Mouse (Mus musculus) sigmoid colon, adult 10 weeks (tissue): Measurements from ENCODE around the gene Tmem190. TPM values are rescaled to one million over a fixed set of nuclear protein-coding genes. Genes with fewer than 3 reads are reported as not detected.

Source experiments
- polyA plus RNA-seq: library from polyadenylated mRNA; stranded (reverse); fragments of 350-450 nt; fragmentation: Illumina TruSeq; extraction: RNeasy Lipid Tissue Mini Kit (QIAGEN cat#74804); gene quantifications from one replicate; pipeline ENCODE4 v1.2.3, GENCODE M21; 2014; ENCODE audit warnings: low read depth, low replicate concordance

The Tmem190 gene
- not detected for polyA plus RNA-seq

GRCm38 (mm10) chr7:4782759-4783158 is at the start of gene Tmem190, which contains the start of gene Il11:
TSS of gene Tmem190 (plus strand) at chr7:4782937.
TSS of gene Il11 (minus strand) at chr7:4782859.

GRCm38 (mm10) chr7:4739544-4740275 is 43.0 kb upstream of the Tmem190 start, which contains the start of gene Kmt5c:
TSS of gene Kmt5c (plus strand) at chr7:4740115.

GRCm38 (mm10) chr7:4752821-4753570 is 29.7 kb upstream of the Tmem190 start, which contains the start of gene Cox6b2:
TSS of gene Cox6b2 (minus strand) at chr7:4753094.

GRCm38 (mm10) chr7:4771202-4771601 is 11.5 kb upstream of the Tmem190 start, which contains the start of gene Fam71e2:
TSS of gene Fam71e2 (minus strand) at chr7:4771302.

GRCm38 (mm10) chr7:4789436-4789935 is 6.7 kb downstream of the Tmem190 start, which contains the start of gene Tmem238:
TSS of gene Tmem238 (minus strand) at chr7:4789656.

GRCm38 (mm10) chr7:4792278-4793212 is 9.8 kb downstream of the Tmem190 start, which contains the start of gene Rpl28:
TSS of gene Rpl28 (plus strand) at chr7:4792874.

GRCm38 (mm10) chr7:4812303-4813104 is 29.8 kb downstream of the Tmem190 start, which contains the start of gene Ube2s:
TSS of gene Ube2s (minus strand) at chr7:4812590.

Other genes starting within 250 kb of the Tmem190 start
- 1.2 TPM for gene Syt5, start 235.4 kb upstream of the Tmem190 start, polyA plus RNA-seq
- gene Ptprh, start 178.9 kb upstream of the Tmem190 start, polyA plus RNA-seq: 17.8 TPM
- 0.88 TPM for gene Tmem86b, start 151.5 kb upstream of the Tmem190 start, polyA plus RNA-seq
- gene Ppp6r1, start 123.9 kb upstream of the Tmem190 start, polyA plus RNA-seq: 12.3 TPM
- gene Hspbp1, start 97.9 kb upstream of the Tmem190 start, polyA plus RNA-seq: not detected
- gene Brsk1, start 92.3 kb upstream of the Tmem190 start, polyA plus RNA-seq: 0.35 TPM
- gene Tmem150b, start 57.7 kb upstream of the Tmem190 start, polyA plus RNA-seq: 4.8 TPM
- 3.9 TPM for gene Kmt5c, start 42.8 kb upstream of the Tmem190 start, polyA plus RNA-seq
- not detected for gene Cox6b2, start 29.8 kb upstream of the Tmem190 start, polyA plus RNA-seq
- not detected for gene Fam71e2, start 11.6 kb upstream of the Tmem190 start, polyA plus RNA-seq
- 0.38 TPM for gene Il11, start 78 bp upstream of the Tmem190 start, polyA plus RNA-seq
- gene Tmem238, start 6.7 kb downstream of the Tmem190 start, polyA plus RNA-seq: 1.2 TPM
- 18.9 TPM for gene Rpl28, start 9.9 kb downstream of the Tmem190 start, polyA plus RNA-seq
- gene Ube2s, start 29.7 kb downstream of the Tmem190 start, polyA plus RNA-seq: 2.9 TPM
- 0.66 TPM for gene Shisa7, start 61.8 kb downstream of the Tmem190 start, polyA plus RNA-seq
- 1.4 TPM for gene Isoc2b, start 87.3 kb downstream of the Tmem190 start, polyA plus RNA-seq
- gene Isoc2a, start 94.2 kb downstream of the Tmem190 start, polyA plus RNA-seq: 0.44 TPM
- not detected for gene Gm36210, start 123.6 kb downstream of the Tmem190 start, polyA plus RNA-seq
- not detected for gene Zfp628, start 132.3 kb downstream of the Tmem190 start, polyA plus RNA-seq
- 1.5 TPM for gene Nat14, start 139.1 kb downstream of the Tmem190 start, polyA plus RNA-seq
- 0.38 TPM for gene Ssc5d, start 142.8 kb downstream of the Tmem190 start, polyA plus RNA-seq
- gene Sbk2, start 181.5 kb downstream of the Tmem190 start, polyA plus RNA-seq: not detected
- gene Sbk3, start 188.2 kb downstream of the Tmem190 start, polyA plus RNA-seq: not detected
- gene Zfp579, start 213.2 kb downstream of the Tmem190 start, polyA plus RNA-seq: 36.0 TPM
- not detected for gene Zfp524, start 231.5 kb downstream of the Tmem190 start, polyA plus RNA-seq
- gene Fiz1, start 231.8 kb downstream of the Tmem190 start, polyA plus RNA-seq: 12.5 TPM
- not detected for gene Gm44973, start 232.6 kb downstream of the Tmem190 start, polyA plus RNA-seq
- gene Zfp865, start 237.4 kb downstream of the Tmem190 start, polyA plus RNA-seq: 9.8 TPM
- gene Ccdc106, start 237.6 kb downstream of the Tmem190 start, polyA plus RNA-seq: not detected